Mouse (Mus musculus) yolk sac, embryonic 10.5 days (tissue): Measurements from ENCODE around the gene Mturn.

Experiments used
- DNase-seq: peaks from one replicate; pipeline ENCODE4 v3.0.0-alpha.2; 2017; ENCODE audit warnings: low spot score

Mturn gene

DNA sequence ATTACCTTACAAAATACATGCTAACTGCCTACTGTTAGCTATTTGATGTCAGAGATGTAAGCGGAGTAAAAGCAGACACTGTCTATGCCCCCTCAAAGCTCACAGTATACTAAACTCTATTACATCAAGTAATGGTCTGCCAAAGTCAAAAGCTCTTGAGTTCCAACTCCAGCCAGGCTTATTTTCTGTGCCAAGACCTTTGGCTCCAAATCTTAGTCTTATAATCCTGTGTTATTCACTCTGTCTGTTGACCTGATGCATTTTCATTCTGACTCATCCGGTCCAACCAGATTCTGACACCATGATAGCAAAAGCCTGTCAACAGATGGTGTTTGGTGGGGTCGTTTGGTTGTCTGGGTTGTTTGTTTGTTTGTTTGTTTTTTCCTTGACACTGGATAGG is 50.3 kb downstream of the Mturn start:
- DNase-seq: no peak

- no peak for DNase-seq
These were observed 51.3 kb downstream of the Mturn start for GRCm38 (mm10) chr6:54732721-54733120.

DNA sequence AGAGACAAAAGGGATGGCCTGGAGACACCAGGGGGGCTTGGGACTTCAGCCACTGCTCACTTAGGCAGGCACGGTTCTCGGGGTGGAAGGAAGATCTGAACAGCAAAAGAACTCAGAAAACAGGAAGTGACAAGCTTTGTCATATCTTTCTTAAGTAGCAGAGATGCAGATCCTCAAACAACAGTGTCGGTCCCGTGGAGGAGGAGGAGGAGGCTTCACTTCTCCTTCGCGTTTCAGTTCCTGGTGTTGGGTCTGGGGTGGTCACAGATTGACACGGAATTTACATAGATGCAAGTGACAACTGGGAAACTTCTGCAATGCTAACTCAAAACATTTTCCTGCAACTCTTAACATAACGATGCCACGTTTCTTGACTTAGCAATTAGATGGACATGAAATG is 54.7 kb downstream of the Mturn start:
- DNase-seq: no peak

GRCm38 (mm10) chr6:54737255-54737654 is 55.8 kb downstream of the Mturn start:
- no peak for DNase-seq

DNA sequence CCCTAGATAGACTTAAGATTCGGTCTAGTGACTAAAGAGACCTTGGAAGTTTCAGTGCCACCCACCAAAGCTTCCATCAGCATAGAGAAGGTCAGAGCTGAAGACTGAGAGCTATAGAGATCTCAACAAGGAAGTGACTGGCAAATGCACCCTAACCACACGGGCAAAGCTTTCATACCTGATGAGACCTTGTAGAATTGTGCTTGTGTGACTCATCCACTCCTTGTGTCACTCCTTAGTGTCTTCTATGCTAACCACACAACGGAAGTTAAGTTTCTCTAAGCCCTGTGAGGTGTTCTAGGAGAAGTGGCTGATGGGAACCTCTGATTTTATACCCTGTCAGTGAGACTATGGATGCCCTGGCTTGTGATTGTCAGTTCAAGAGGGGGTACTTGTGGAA is 56.3 kb downstream of the Mturn start:
- DNase-seq: no peak

- DNase-seq: no peak
These were observed 67.6 kb downstream of the Mturn start for GRCm38 (mm10) chr6:54749056-54749455.

DNA sequence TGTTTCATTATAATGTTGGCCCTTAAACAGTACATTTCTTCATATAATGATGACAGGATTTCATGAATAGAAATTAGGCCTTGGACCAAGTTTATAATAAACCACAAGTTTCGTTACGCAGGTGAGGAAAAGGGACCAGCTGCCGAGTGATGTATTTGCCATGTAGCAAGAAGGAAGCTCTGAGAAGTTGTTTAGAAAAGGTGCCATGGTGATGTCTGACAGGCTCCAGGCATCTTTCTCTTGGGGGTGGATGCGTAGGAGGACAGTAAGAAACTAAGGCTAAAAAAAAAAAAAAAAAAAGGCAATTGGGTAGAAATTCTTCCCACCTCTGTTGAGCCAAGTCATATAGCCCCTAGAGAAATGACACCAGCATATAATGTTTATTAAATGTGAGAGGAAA is 70.2 kb downstream of the Mturn start:
- no peak for DNase-seq

DNA sequence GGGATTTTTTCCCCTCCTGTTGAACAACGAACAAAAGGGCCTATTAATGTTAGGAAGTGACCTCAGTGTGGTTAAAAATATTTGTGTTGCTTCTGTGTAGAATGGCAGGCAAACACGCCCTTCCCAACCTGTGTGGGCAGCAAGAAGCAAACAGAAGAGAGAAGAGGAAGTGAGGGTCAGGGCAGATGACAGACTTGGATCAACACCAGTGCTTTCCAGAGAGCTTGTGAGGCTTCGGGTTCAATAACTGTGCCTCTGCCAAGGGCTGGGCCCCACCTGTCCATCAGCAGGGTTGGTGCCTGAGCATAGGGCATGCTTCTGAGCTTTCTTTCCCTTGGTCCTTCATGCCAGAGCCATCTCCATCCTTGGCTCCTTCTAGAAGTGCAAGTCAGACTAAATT is 70.7 kb downstream of the Mturn start:
- no peak for DNase-seq
